Mouse (Mus musculus): Measurements from ENCODE around the gene Chrdl1.
A peak's percentile ranks its signal among the peaks of the same experiment; 100 is the strongest.

Chrdl1 gene

GRCm38 (mm10) chrX:143393791-143394369 lies at the start of gene Chrdl1:
TSS of gene Chrdl1 (minus strand) at chrX:143394262.
- DNase-seq (ENCODE audit: low read depth, low spot score) = no peak

GRCm38 (mm10) chrX:143442638-143443037 lies 48.6 kb upstream of the Chrdl1 start:
- DNase-seq (ENCODE audit: low read depth, low spot score) = no peak

DNA sequence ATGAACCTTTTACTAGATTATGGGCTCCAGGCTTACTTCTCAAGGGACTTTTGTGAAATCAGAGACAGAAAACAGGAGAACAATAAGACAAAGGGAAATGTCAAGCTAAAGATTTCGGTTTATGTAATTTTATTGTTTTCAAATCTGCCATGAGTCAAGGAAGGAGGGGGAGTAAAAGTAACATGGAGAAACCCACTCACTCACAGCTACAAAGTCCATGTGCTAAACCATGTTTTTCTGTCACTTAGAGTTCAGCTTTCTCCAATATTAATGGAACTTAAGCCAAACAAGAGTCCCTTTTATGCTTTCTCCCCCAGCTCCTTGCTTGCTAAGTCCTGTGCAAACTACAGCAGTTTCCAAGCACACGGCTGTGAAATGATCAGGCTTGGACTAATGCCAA lies 10.5 kb upstream of the Chrdl1 start:
- no peak for DNase-seq (ENCODE audit: low read depth, low spot score)

GRCm38 (mm10) chrX:143366256-143366959 lies 27.7 kb downstream of the Chrdl1 start:
- DNase-seq (ENCODE audit: low read depth, low spot score) = no peak

DNA sequence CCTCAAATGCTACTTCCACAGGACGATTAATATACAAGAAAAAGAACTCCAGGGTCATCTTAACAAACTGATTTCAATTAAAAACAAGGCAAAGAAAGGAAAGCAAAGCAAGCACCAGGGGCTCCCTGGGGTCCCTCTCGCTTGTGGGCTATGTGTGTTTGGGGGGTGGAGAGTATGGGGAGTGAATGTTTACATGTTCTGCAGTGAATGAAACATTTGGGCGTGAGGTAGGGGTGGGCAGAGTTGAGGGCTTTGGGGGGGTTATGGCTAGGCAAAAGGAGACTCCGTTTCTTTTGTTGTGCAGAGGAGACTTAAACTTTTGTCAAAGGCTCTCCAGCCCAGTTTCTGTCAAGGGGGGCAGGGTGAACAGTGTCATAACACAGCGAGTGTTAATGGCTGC lies 46.8 kb downstream of the Chrdl1 start:
- no peak for DNase-seq (ENCODE audit: low read depth, low spot score)

- DNase-seq (ENCODE audit: low read depth, low spot score) = no peak
Observed at GRCm38 (mm10) chrX:143346739-143347138, 47.3 kb downstream of the Chrdl1 start.

GRCm38 (mm10) chrX:143344509-143345495 lies 49.3 kb downstream of the Chrdl1 start:
- DNase-seq (ENCODE audit: low read depth, low spot score) = peak; percentile 21

GRCm38 (mm10) chrX:143338156-143338555 lies 55.9 kb downstream of the Chrdl1 start:
- DNase-seq (ENCODE audit: low read depth, low spot score) = no peak

GRCm38 (mm10) chrX:143337561-143337960 lies 56.5 kb downstream of the Chrdl1 start:
- DNase-seq (ENCODE audit: low read depth, low spot score) = no peak

- no peak for DNase-seq (ENCODE audit: low read depth, low spot score)
Observed at GRCm38 (mm10) chrX:143336661-143337060, 57.4 kb downstream of the Chrdl1 start.

GRCm38 (mm10) chrX:143335846-143336245 lies 58.2 kb downstream of the Chrdl1 start:
- DNase-seq (ENCODE audit: low read depth, low spot score) = no peak

DNA sequence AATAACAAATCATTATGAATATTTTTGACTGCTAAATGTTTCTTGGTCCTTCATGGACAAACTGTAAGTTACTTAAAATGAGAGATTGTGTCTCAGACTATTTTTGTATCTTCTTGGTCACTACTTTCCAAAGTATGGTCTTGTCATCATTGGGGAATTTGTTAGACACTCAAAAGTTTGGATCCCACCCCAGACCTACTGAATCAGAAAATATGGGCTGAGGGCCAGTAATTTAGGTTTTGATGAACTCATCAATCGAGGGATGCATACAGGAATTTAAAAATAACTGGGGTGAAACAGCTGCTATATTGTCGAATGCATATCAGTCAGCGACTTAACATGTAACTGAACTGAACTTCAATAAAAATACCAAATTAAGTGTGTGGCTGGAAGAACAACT lies 80.9 kb downstream of the Chrdl1 start:
- no peak for DNase-seq (ENCODE audit: low read depth, low spot score)

GRCm38 (mm10) chrX:143294726-143295125 lies 99.3 kb downstream of the Chrdl1 start:
- DNase-seq (ENCODE audit: low read depth, low spot score) = no peak

DNA sequence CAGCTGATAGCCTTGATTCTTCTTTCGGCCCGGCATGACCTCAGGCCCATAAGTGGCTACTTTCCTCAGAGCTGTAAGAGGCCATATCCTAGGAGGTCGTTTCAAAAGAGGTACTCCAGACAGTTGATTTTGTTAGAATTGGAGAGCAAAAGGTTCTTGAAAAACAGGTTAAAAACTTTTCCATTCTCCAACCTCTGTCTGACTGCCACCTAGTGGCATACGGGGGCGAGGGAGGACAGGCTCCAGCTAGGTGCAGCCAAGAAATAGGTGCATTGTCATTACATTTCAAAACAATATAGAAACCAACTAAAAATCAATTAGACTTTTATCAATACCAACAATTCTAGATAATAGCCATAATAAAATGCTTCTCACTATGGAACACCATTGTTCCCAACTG lies 118.9 kb downstream of the Chrdl1 start:
- no peak for DNase-seq (ENCODE audit: low read depth, low spot score)

- no peak for DNase-seq (ENCODE audit: low read depth, low spot score)
Observed at GRCm38 (mm10) chrX:143250709-143251108, 143.4 kb downstream of the Chrdl1 start.
